Mouse (Mus musculus) liver, postnatal 0 days (tissue): ENCODE measurements at regions not wholly inside any gene's neighbourhood (a gene's known extent, or its start where the extent isn't known, plus 50 kb on each side); places are given as distances from the start of the nearest gene placed in this dataset.

ENCODE experiments used
- CTCF ChIP-seq: sonication (generic); IDR thresholded peaks from 2 replicates; pipeline ENCODE4 v1.5.1; 2016; ENCODE audit warnings: antibody characterized with exemption, low read depth
- EP300 ChIP-seq: IDR thresholded peaks from 2 replicates; pipeline ENCODE4 v1.6.1; 2016; ENCODE audit warnings: antibody characterized with exemption, low read depth, mild to moderate bottlenecking

DNA sequence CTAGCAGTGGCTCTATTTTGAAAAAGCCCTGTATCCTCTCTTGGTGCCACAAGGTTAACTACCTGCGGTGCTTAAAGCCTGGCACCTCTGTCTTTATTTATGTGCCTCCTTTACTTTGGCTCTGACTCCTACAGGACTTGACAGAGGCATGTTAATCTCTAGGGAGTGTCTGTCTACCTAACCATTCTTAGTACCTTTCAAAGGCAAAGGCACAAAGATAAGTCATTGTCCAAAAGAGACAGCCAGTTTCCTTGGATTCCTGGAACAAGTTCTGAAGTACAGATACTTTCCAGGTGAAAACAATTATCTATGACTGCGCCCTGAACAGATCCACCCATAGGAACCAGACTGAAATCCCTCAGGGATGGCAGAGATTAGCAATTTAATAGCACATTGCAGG, 421.2 kb upstream of the Tbl1xr1 start:
- no peak for TF ChIP-seq CTCF
- TF ChIP-seq EP300, result no peak
